ENCODE assay signal across 11 mouse cellular contexts in the genomic region with DNA sequence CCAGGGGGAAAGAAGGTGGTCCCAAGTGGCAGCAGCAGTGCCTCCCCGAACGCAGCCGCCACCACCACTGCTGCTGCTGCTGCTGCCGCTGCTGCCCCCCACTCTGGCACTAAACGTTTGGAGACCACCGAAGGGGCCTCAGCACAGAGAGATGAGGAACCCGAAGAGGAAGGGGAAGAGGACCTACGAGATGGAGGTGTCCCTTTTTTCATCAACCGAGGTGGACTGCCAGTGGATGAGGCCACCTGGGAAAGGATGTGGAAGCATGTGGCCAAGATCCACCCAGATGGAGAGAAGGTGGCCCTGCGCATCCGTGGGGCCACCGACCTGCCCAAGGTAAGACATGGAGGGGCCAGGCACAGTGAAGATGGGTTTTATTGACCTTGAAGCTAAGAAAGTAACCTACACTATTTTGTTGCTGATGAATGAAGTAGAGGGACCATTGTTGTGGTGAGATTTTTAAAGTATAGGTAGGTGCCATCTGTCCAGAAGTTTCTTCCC. TPM values are rescaled to one million over a fixed set of nuclear protein-coding genes. Genes with fewer than 3 reads are reported as not detected.
DNase-seq lines count a peak whose midpoint lies in the region; ATAC-seq and TF ChIP-seq lines count a peak whose summit lies in the region.
"Had no signal": no experiment of that assay in that cellular context is flagged by ENCODE, and none has a peak within 500 bp of the region (broad histone marks: within the 10 kb centered on the region; RNA-seq: fewer than 3 reads in every experiment).

No protein-coding gene starts in this region.

- no peaks in the 10 kb centered on the region for H3K9me3 ChIP-seq in kidney, embryonic 15.5 days (replicated peaks)
- H3K9me3 ChIP-seq in forebrain, embryonic 10.5 days: no peaks in the 10 kb centered on the region
- H3K9me3 ChIP-seq in intestine, postnatal 0 days (ENCODE audit: control insufficient read depth): no peaks in the 10 kb centered on the region
- no peaks in the 10 kb centered on the region for H3K9me3 ChIP-seq in neural tube, embryonic 12.5 days

- no peak for ATAC-seq in kidney, embryonic 15.5 days (replicated peaks; ENCODE audit: low FRiP score)
- ATAC-seq in intestine, postnatal 0 days: no peak
- no peak for ATAC-seq in neural tube, embryonic 12.5 days (ENCODE audit: low FRiP score, low read depth)
- ATAC-seq: Patski had no signal

- peak overlapping the region; percentile 43; the same call in 1 of the 2 replicates for H3K27ac ChIP-seq in kidney, embryonic 15.5 days
- H3K27ac ChIP-seq in forebrain, embryonic 10.5 days: peak overlapping the region; percentile 96
- H3K27ac ChIP-seq in intestine, postnatal 0 days (ENCODE audit: low read depth, low read length): no peak overlapping the region
- H3K27ac ChIP-seq in neural tube, embryonic 12.5 days: peak overlapping the region; percentile 98; the same call in 1 of the 2 replicates

- DNase-seq in kidney, postnatal 4 days: no peak
- DNase-seq in forebrain, embryonic 10.5 days (ENCODE audit: extremely low spot score, low spot score): no peak
- DNase-seq in urinary bladder, adult 2 months (ENCODE audit: low spot score): no peak
- no peak for DNase-seq in lung, postnatal 14 days
- DNase-seq in left cerebral cortex, postnatal 14 days (ENCODE audit: low spot score in 2 of 2): no peak
- DNase-seq: left cerebral cortex, postnatal 4 days had no signal

- peak overlapping the region; percentile 100 for H3K4me2 ChIP-seq in kidney, embryonic 15.5 days
- H3K4me2 ChIP-seq in intestine, postnatal 0 days (replicated peaks; ENCODE audit: low read depth): peak overlapping the region; percentile 98
- peak overlapping the region; percentile 88 for H3K4me2 ChIP-seq in neural tube, embryonic 12.5 days (replicated peaks)

- H3K4me1 ChIP-seq in kidney, embryonic 15.5 days: peaks cover 27% of the 10 kb centered on the region
- peaks cover 54% of the 10 kb centered on the region for H3K4me1 ChIP-seq in forebrain, embryonic 10.5 days
- H3K4me1 ChIP-seq in intestine, postnatal 0 days (replicated peaks; ENCODE audit: control insufficient read depth, insufficient read depth, low read length): no peaks in the 10 kb centered on the region; the same call in 1 of the 2 replicates
- peaks cover 36% of the 10 kb centered on the region for H3K4me1 ChIP-seq in neural tube, embryonic 12.5 days

- H3K27me3 ChIP-seq in kidney, embryonic 15.5 days: 0 out of 2 replicates have a peak, but pooled peaks cover 3% of the 10 kb centered on the region
- H3K27me3 ChIP-seq in forebrain, embryonic 10.5 days (ENCODE audit: poor library complexity, severe bottlenecking): peaks cover 20% of the 10 kb centered on the region
- peaks cover 18% of the 10 kb centered on the region for H3K27me3 ChIP-seq in intestine, postnatal 0 days (replicated peaks; ENCODE audit: control insufficient read depth, insufficient read depth, low read length)
- H3K27me3 ChIP-seq in neural tube, embryonic 12.5 days (replicated peaks): no peaks in the 10 kb centered on the region

- H3K9ac ChIP-seq in kidney, embryonic 15.5 days: peak overlapping the region; percentile 22; the same call in 1 of the 2 replicates
- no peak overlapping the region for H3K9ac ChIP-seq in intestine, postnatal 0 days (ENCODE audit: low read depth, low read length)
- H3K9ac ChIP-seq in neural tube, embryonic 12.5 days: peak overlapping the region; percentile 98

- intact Hi-C loops in left cerebral cortex, postnatal 14 days (cut with DNase I): loop anchor here (5.0 kb wide), 1 partner anchor 38 kb away; no protein-coding TSS in a partner anchor

- 23% methylated on average over 12 of the region's 12 CpGs for WGBS in kidney, embryonic 15.5 days
- 42% methylated on average over 12 of the region's 12 CpGs for WGBS in forebrain, embryonic 10.5 days
- WGBS in intestine, postnatal 0 days: 31% methylated on average over 12 of the region's 12 CpGs
- WGBS in neural tube, embryonic 12.5 days: 23% methylated on average over 12 of the region's 12 CpGs

- no peak for TF ChIP-seq CTCF in intestine, postnatal 0 days (IDR thresholded peaks at IDR 0.05; ENCODE audit: low read depth)

- H3K4me3 ChIP-seq in kidney, embryonic 15.5 days (replicated peaks): peak overlapping the region; percentile 83
- peak overlapping the region; percentile 88 for H3K4me3 ChIP-seq in forebrain, embryonic 10.5 days
- H3K4me3 ChIP-seq in intestine, postnatal 0 days (ENCODE audit: low read depth, low read length): peak overlapping the region; percentile 59
- H3K4me3 ChIP-seq in neural tube, embryonic 12.5 days: peak overlapping the region; percentile 94

- H3K36me3 ChIP-seq in kidney, embryonic 15.5 days: no peaks in the 10 kb centered on the region
- H3K36me3 ChIP-seq in forebrain, embryonic 10.5 days (replicated peaks): peaks cover 26% of the 10 kb centered on the region
- no peaks in the 10 kb centered on the region for H3K36me3 ChIP-seq in intestine, postnatal 0 days (ENCODE audit: control insufficient read depth, insufficient read depth)
- peaks cover 20% of the 10 kb centered on the region for H3K36me3 ChIP-seq in neural tube, embryonic 12.5 days

RNA-seq across cellular contexts. Expression of a gene that starts 1.5 kb away (rescaled TPM):
- polyA plus RNA-seq in kidney, embryonic 15.5 days (2015; fragmentation: Nextera tagmentation; extraction: Ambion mirVana): 10.2 and 10.7 TPM in 2 replicates
- 13.6 and 15.6 TPM in 2 replicates for polyA plus RNA-seq in forebrain, embryonic 10.5 days (2016; fragmentation: Nextera tagmentation; extraction: Ambion mirVana)
- polyA plus RNA-seq in intestine, postnatal 0 days (2015; fragmentation: Nextera tagmentation; extraction: Ambion mirVana): 4.1 and 5.4 TPM in 2 replicates
- polyA plus RNA-seq in neural tube, embryonic 12.5 days (2016; fragmentation: Nextera tagmentation; extraction: Ambion mirVana): 39.1 and 42.5 TPM in 2 replicates
- 1.3 and 1.8 TPM in 2 replicates for polyA plus RNA-seq in urinary bladder, adult 2 months (2012; rRNA removed)
- 10 to 100 TPM; 67.5 to 70.2 TPM for total RNA-seq in left cerebral cortex, postnatal 14 days (2021)

RNA-seq across cellular contexts. Expression of a gene that starts 46.2 kb away (rescaled TPM):
- 8.5 and 10.2 TPM in 2 replicates for polyA plus RNA-seq in kidney, embryonic 15.5 days (2015; fragmentation: Nextera tagmentation; extraction: Ambion mirVana)
- 15.2 and 15.8 TPM in 2 replicates for polyA plus RNA-seq in forebrain, embryonic 10.5 days (2016; fragmentation: Nextera tagmentation; extraction: Ambion mirVana)
- polyA plus RNA-seq in intestine, postnatal 0 days (2015; fragmentation: Nextera tagmentation; extraction: Ambion mirVana): 1.6 and 2.2 TPM in 2 replicates
- polyA plus RNA-seq in neural tube, embryonic 12.5 days (2016; fragmentation: Nextera tagmentation; extraction: Ambion mirVana): 15.6 and 18.1 TPM in 2 replicates
- 6.7 and 6.9 TPM in 2 replicates for polyA plus RNA-seq in urinary bladder, adult 2 months (2012; rRNA removed)
- total RNA-seq in left cerebral cortex, postnatal 14 days (2021): 1 to 10 TPM; 8.3 to 8.8 TPM

RNA-seq across cellular contexts. Expression of a gene that starts 54.1 kb away (rescaled TPM):
- polyA plus RNA-seq in kidney, embryonic 15.5 days (2015; fragmentation: Nextera tagmentation; extraction: Ambion mirVana): not detected in 2 replicates
- polyA plus RNA-seq in forebrain, embryonic 10.5 days (2016; fragmentation: Nextera tagmentation; extraction: Ambion mirVana): not detected in 2 replicates
- not detected in 2 replicates for polyA plus RNA-seq in intestine, postnatal 0 days (2015; fragmentation: Nextera tagmentation; extraction: Ambion mirVana)
- polyA plus RNA-seq in neural tube, embryonic 12.5 days (2016; fragmentation: Nextera tagmentation; extraction: Ambion mirVana): not detected in 2 replicates
- not detected in 2 replicates for polyA plus RNA-seq in urinary bladder, adult 2 months (2012; rRNA removed)
- total RNA-seq in left cerebral cortex, postnatal 14 days (2021): not detected
- total RNA-seq: common myeloid progenitor, adult 5-6 weeks; left cerebral cortex, postnatal 4 days had no signal
- polyA plus RNA-seq: Patski had no signal
